Mouse (Mus musculus) CH12.LX (cell line): ENCODE results near the gene Nol6.

Source experiments
- CTCF ChIP-seq, 2 experiments: IDR thresholded peaks in 1 of 2; conservative IDR thresholded peaks in 1 of 2; 2 replicates each; pipeline ENCODE4 v1.5.1; 2011 to 2012; ENCODE audit warnings: low read depth in 2 of 2, low read length in 2 of 2, improper control_type of control experiment in 1 of 2, inconsistent platforms in 1 of 2, mild to moderate bottlenecking in 1 of 2, moderate library complexity in 1 of 2
- POLR2A ChIP-seq: IDR thresholded peaks from 2 replicates; pipeline ENCODE4 v1.6.1; 2011; ENCODE audit warnings: low read depth, mild to moderate bottlenecking, improper control_type of control experiment, low read length

DNA sequence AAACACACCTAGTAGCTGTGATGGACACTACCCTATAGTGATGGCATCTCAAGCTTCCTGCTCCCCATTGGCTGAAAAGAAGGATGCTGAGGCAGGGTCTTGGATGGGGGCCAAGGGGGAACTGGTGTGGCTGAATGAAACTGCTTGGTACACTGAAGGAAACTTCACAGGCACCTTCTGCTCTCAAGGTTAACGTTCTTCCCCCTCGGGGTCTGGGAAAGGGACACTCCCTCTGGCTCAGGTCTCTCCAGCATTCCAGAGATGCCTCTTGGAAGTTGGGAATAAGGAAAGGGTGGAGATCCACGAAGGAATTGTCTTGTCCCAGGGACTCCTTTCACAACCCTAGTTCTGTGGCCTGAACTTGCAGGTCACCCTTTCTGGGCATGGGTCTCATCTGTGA, 32.9 kb downstream of the Nol6 start:
- TF ChIP-seq CTCF (conservative IDR thresholded peaks at IDR 0.05 in 1 of 2, IDR thresholded peaks at IDR 0.05 in 1 of 2; ENCODE audit: low read depth in 2 of 2, low read length in 2 of 2) = no peak
- TF ChIP-seq POLR2A = no peak
